Mouse (Mus musculus): ENCODE results near the gene Spon1. TPM values are rescaled to one million over a fixed set of nuclear protein-coding genes. Genes with fewer than 3 reads are reported as not detected.

Gene Spon1
- total and polyA plus RNA-seq, 2 experiments from 2014 or later, result 25.8 to 26.4 TPM

DNA sequence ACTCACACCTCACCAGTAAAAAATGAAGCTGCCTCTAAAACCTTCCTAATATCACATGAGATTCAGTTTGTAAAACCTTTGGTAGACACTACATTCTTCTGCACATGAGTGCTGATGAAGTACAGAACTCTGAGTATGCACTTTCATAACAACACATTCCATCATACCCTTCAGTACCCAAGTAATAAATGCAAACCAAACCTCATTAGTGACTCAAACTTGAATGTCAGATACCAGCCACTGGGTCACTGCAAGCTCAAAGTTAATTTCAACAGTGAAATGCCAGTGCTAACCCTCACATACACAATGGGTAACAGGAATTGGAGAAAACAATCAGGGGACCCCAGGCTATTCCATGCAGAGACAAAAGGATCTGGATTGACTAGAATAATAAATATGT lies 203.4 kb downstream of the Spon1 start:
- Histone ChIP-seq H3K27me3 (ENCODE audit: insufficient read depth, low read length) (no peaks in the 10 kb centered on the region), H3K36me3 (ENCODE audit: insufficient read depth) (no peaks in the 10 kb centered on the region), H3K9me3 (ENCODE audit: low read length) (no peaks in the 10 kb centered on the region), H3K9ac (no peak overlapping the region), H3K4me3 (ENCODE audit: low read depth, low read length) (no peak overlapping the region), H3K4me1 (ENCODE audit: insufficient read depth) (no peaks in the 10 kb centered on the region), H3K27ac (ENCODE audit: low read depth, low read length) (no peak overlapping the region), H3K4me2 (ENCODE audit: low read depth) (no peak overlapping the region)
- no peak for ATAC-seq
- no peak for TF ChIP-seq CTCF (IDR thresholded peaks at IDR 0.05; ENCODE audit: low read depth)
- no peak for DNase-seq

DNA sequence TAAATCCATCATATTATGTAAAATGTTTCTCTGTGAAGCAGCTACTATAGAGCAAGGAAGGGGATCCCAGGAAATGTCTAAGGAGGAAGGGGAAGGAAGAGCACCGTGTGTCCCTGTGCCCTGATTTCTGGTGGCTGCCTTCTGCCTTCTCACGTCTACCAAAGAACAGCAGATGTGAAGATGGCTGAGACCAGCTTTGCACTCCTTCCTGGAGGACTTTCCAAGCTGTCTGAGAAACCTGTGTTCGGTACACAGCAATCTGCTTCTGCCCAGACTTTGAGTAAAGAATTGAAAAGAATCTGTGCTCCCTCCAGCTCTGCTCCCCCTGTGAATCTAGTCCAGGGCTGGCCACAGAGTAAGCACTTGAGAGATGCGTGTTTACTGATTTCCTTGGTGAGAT lies 206.7 kb downstream of the Spon1 start:
- 89% methylated on average over 4 of the region's 4 CpGs for WGBS
- TF ChIP-seq CTCF (IDR thresholded peaks at IDR 0.05; ENCODE audit: low read depth), result no peak

DNA sequence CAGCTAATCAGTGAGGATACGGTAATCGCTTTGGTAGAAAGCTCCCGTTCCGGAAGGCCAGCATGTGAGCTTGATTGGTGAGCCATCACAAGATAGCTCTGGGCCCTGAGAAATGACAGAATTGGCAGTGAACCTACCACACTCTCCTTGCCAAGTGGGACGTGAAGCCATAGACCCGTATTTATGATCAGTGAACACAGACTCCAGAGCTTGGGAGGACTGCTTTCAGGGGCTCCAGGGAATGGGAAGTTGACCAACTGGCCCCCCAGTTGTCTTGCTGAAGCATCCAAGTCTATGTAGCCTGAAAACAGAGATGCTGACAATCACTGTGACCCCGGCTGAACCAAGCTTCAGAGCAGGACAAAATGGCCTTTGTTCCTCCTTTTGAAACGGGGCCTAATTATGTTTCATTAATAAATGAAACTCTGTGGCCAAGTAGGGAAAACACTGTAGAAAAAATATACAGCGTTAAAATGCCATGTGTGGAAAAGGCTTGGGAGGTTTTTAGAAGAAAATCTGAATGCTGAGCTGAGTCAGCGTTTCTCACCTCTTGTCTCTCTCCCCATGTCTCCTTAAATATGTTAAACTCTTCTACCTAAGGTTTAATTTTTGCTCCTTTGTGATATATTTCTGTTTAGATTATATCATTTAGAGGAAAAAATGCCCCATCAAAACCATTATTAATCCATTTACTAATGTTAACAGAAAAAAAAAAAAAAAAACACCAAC lies 220.8 kb downstream of the Spon1 start:
- 0 out of 2 replicates have a peak, but pooled peaks cover 6% of the 10 kb centered on the region for H3K9me3 ChIP-seq (ENCODE audit: low read length)
- H3K27me3 ChIP-seq (ENCODE audit: insufficient read depth, low read length), result no peaks in the 10 kb centered on the region
- no peak overlapping the region for H3K9ac ChIP-seq
- no peak for ATAC-seq
- no peak for TF ChIP-seq CTCF (IDR thresholded peaks at IDR 0.05; ENCODE audit: low read depth)
- 0 out of 2 replicates have a peak, but pooled peaks cover 4% of the 10 kb centered on the region for H3K4me1 ChIP-seq (ENCODE audit: insufficient read depth)
- WGBS, result 38% methylated on average over 10 of the region's 10 CpGs
- no peaks in the 10 kb centered on the region for H3K36me3 ChIP-seq (ENCODE audit: insufficient read depth)
- DNase-seq, result peak; percentile 55
- H3K27ac ChIP-seq (ENCODE audit: low read depth, low read length), result no peak overlapping the region
- no peak overlapping the region for H3K4me2 ChIP-seq (ENCODE audit: low read depth)
- H3K4me3 ChIP-seq (ENCODE audit: low read depth, low read length), result no peak overlapping the region

More for the DNA sequence above, 206.7 kb downstream of the Spon1 start:
- H3K9ac ChIP-seq, result no peak overlapping the region
- no peaks in the 10 kb centered on the region for H3K27me3 ChIP-seq (ENCODE audit: insufficient read depth, low read length)
- H3K9me3 ChIP-seq (ENCODE audit: low read length), result no peaks in the 10 kb centered on the region
- no peak overlapping the region for H3K4me2 ChIP-seq (ENCODE audit: low read depth)
- H3K36me3 ChIP-seq (ENCODE audit: insufficient read depth), result no peaks in the 10 kb centered on the region
- ATAC-seq (no peak), DNase-seq (no peak)
- no peaks in the 10 kb centered on the region for H3K4me1 ChIP-seq (ENCODE audit: insufficient read depth)
- H3K27ac ChIP-seq (ENCODE audit: low read depth, low read length), result no peak overlapping the region
- no peak overlapping the region for H3K4me3 ChIP-seq (ENCODE audit: low read depth, low read length)

DNA sequence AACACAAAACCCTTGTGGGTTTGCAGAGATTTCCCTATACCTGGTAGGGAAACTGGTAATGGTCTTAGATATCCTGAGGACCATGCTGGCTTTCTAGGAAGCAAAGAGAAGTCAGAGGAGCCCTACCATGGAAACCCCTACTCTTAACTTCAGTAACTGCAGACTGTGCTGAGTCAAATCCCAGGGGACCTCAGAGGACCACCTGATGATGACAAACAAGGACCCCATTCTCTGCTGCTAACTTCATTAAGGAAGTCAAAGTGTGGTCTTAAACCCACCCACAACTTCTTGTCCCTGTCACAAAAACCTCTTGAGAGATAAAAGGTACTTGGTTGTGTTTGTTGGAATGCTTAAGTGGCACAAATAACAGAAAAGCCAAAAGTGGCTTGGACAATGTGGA lies 222.4 kb downstream of the Spon1 start:
- Histone ChIP-seq H3K36me3 (ENCODE audit: insufficient read depth) (no peaks in the 10 kb centered on the region), H3K27ac (ENCODE audit: low read depth, low read length) (no peak overlapping the region), H3K4me2 (ENCODE audit: low read depth) (no peak overlapping the region), H3K4me1 (ENCODE audit: insufficient read depth) (0 out of 2 replicates have a peak, but pooled peaks cover 4% of the 10 kb centered on the region), H3K9me3 (ENCODE audit: low read length) (0 out of 2 replicates have a peak, but pooled peaks cover 6% of the 10 kb centered on the region), H3K27me3 (ENCODE audit: insufficient read depth, low read length) (no peaks in the 10 kb centered on the region), H3K4me3 (ENCODE audit: low read depth, low read length) (no peak overlapping the region), H3K9ac (no peak overlapping the region)
- DNase-seq (no peak), ATAC-seq (no peak)
- TF ChIP-seq CTCF (IDR thresholded peaks at IDR 0.05; ENCODE audit: low read depth), result no peak

DNA sequence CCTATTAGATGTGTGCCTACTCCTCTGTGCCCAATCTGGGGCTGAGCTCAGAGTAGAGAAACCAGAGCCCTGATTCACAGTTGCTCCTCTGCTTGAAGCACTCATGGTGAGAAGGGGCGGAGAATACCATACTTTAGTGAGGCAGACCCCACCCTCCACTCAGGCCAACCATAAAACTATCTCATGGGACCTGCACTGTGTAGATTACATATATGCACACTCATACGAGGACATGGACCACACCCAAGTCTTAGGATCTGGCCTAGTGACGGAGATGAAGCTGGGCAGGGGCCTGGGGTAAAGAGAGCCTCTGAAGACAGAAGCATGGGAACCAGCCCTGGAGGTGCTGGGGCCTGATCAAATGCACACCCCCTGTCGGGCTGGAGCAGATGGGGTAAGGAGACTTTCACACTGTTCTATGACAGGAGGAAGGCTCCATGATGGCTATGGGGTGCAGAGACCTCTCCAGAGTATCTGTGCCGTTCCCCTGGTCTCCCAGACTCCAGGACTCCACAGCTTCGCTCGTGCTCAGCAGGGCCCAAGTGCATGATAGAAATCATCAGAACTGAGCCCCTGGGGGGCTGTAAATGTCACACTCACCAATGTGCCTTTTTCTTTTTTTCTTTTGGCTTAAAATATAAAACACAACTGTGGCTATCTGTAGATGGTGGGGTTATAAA lies 232.0 kb downstream of the Spon1 start:
- Histone ChIP-seq H3K4me3 (ENCODE audit: low read depth, low read length) (no peak overlapping the region), H3K27ac (ENCODE audit: low read depth, low read length) (no peak overlapping the region), H3K9ac (no peak overlapping the region), H3K4me2 (ENCODE audit: low read depth) (no peak overlapping the region), H3K4me1 (ENCODE audit: insufficient read depth) (no peaks in the 10 kb centered on the region), H3K27me3 (ENCODE audit: insufficient read depth, low read length) (no peaks in the 10 kb centered on the region), H3K36me3 (ENCODE audit: insufficient read depth) (no peaks in the 10 kb centered on the region), H3K9me3 (ENCODE audit: low read length) (no peaks in the 10 kb centered on the region)
- no peak for DNase-seq
- ATAC-seq, result no peak
- TF ChIP-seq CTCF (IDR thresholded peaks at IDR 0.05; ENCODE audit: low read depth), result no peak
- 86% methylated on average over 7 of the region's 7 CpGs for WGBS

DNA sequence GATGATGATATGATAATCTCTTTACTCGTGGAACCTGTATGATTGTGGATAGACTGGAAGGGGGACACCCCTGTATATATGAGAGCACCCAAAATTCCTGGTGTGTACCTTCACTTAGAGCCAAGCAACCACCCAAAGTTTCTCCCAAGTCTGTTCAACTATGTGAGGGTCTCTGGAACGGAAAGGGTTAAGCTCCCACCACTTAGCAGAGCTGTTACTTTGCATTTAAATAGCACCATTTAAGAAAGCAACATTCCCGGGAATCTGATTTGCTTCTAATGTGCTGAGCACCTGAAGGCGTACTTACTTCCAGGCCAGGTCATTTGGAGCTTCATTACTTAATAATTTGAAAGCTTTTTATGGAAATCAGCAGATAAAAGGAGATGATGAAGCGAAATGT lies 238.4 kb downstream of the Spon1 start:
- WGBS, result 8% methylated on average over 5 of the region's 5 CpGs
- no peak overlapping the region for H3K4me3 ChIP-seq (ENCODE audit: low read depth, low read length)
- H3K9ac ChIP-seq, result no peak overlapping the region
- H3K36me3 ChIP-seq (ENCODE audit: insufficient read depth), result no peaks in the 10 kb centered on the region
- no peak overlapping the region for H3K4me2 ChIP-seq (ENCODE audit: low read depth)
- H3K9me3 ChIP-seq (ENCODE audit: low read length), result no peaks in the 10 kb centered on the region
- H3K27me3 ChIP-seq (ENCODE audit: insufficient read depth, low read length), result no peaks in the 10 kb centered on the region
- 0 out of 2 replicates have a peak, but pooled peaks cover 3% of the 10 kb centered on the region for H3K4me1 ChIP-seq (ENCODE audit: insufficient read depth)
- no peak overlapping the region for H3K27ac ChIP-seq (ENCODE audit: low read depth, low read length)
- peak; percentile 40; the same call in 1 of the 2 replicates for ATAC-seq
- no peak for DNase-seq
- TF ChIP-seq CTCF (IDR thresholded peaks at IDR 0.05; ENCODE audit: low read depth), result no peak

DNA sequence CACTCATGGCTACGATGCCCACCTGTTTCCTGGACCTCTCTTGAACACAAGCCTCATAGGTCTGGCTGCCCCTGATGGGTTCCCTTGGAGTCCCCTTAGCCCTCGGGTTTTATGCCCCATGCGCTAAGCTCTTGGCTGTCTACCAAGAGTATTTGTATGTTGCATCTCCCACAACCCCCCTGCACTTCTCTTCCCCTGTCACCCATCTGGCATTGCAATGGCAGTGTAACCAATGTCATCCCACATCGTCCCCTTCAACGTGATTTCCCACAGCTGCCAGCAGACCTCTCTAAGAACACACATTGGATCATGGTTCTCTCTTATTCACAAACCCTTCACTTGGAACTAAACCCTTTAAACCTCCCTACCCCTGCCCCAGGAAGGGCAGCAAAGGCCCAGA lies 239.7 kb downstream of the Spon1 start:
- ATAC-seq (no peak), DNase-seq (no peak)
- Histone ChIP-seq H3K9me3 (ENCODE audit: low read length) (no peaks in the 10 kb centered on the region), H3K4me1 (ENCODE audit: insufficient read depth) (0 out of 2 replicates have a peak, but pooled peaks cover 3% of the 10 kb centered on the region), H3K4me2 (ENCODE audit: low read depth) (no peak overlapping the region), H3K9ac (no peak overlapping the region), H3K27me3 (ENCODE audit: insufficient read depth, low read length) (no peaks in the 10 kb centered on the region), H3K36me3 (ENCODE audit: insufficient read depth) (no peaks in the 10 kb centered on the region), H3K27ac (ENCODE audit: low read depth, low read length) (no peak overlapping the region), H3K4me3 (ENCODE audit: low read depth, low read length) (no peak overlapping the region)
- 43% methylated on average over 5 of the region's 5 CpGs for WGBS
- TF ChIP-seq CTCF (IDR thresholded peaks at IDR 0.05; ENCODE audit: low read depth), result no peak

Data from forebrain, postnatal 0 days (tissue).